In genomic region chr16:34984203-34985030, GRCm38 (mm10) we compare ENCODE assay signal across 18 mouse cellular contexts. TPM values are rescaled to one million over a fixed set of nuclear protein-coding genes. Genes with fewer than 3 reads are reported as not detected.
DNase-seq lines count a peak whose midpoint lies in the region; ATAC-seq and TF ChIP-seq lines count a peak whose summit lies in the region.
"Had no signal": no experiment of that assay in that cellular context is flagged by ENCODE, and none has a peak within 500 bp of the region (broad histone marks: within the 10 kb centered on the region; RNA-seq: fewer than 3 reads in every experiment).

No protein-coding gene starts in this region.

- no peaks in the 10 kb centered on the region for H3K36me3 ChIP-seq in heart, embryonic 13.5 days
- peaks cover 75% of the 10 kb centered on the region for H3K36me3 ChIP-seq in lung, embryonic 15.5 days
- peaks cover 9% of the 10 kb centered on the region for H3K36me3 ChIP-seq in stomach, postnatal 0 days (ENCODE audit: control insufficient read depth, insufficient read depth, low read length)
- H3K36me3 ChIP-seq in forebrain, postnatal 0 days (ENCODE audit: insufficient read depth), result no peaks in the 10 kb centered on the region
- H3K36me3 ChIP-seq: hindbrain, embryonic 15.5 days; midbrain, embryonic 12.5 days; neural tube, embryonic 12.5 days had no signal

- intact Hi-C loops in heart, postnatal 14 days (cut with DNase I), result no loop called here

- no peak for TF ChIP-seq CTCF in stomach, postnatal 0 days (IDR thresholded peaks at IDR 0.05; ENCODE audit: low read depth)
- TF ChIP-seq CTCF in forebrain, postnatal 0 days (IDR thresholded peaks at IDR 0.05; ENCODE audit: low read depth), result no peak

- H3K9me3 ChIP-seq in heart, embryonic 13.5 days, result no peaks in the 10 kb centered on the region
- H3K9me3 ChIP-seq in lung, embryonic 15.5 days, result no peaks in the 10 kb centered on the region
- H3K9me3 ChIP-seq in stomach, postnatal 0 days (ENCODE audit: control insufficient read depth, low read length), result no peaks in the 10 kb centered on the region
- H3K9me3 ChIP-seq in forebrain, postnatal 0 days (ENCODE audit: low read length), result no peaks in the 10 kb centered on the region
- H3K9me3 ChIP-seq: hindbrain, embryonic 15.5 days; midbrain, embryonic 12.5 days; neural tube, embryonic 12.5 days had no signal

- peaks cover 45% of the 10 kb centered on the region for H3K4me1 ChIP-seq in heart, embryonic 13.5 days
- H3K4me1 ChIP-seq in lung, embryonic 15.5 days, result peaks cover 7% of the 10 kb centered on the region
- no peaks in the 10 kb centered on the region for H3K4me1 ChIP-seq in stomach, postnatal 0 days (replicated peaks; ENCODE audit: control insufficient read depth, insufficient read depth)
- H3K4me1 ChIP-seq in forebrain, postnatal 0 days (ENCODE audit: insufficient read depth), result no peaks in the 10 kb centered on the region
- H3K4me1 ChIP-seq: hindbrain, embryonic 15.5 days; neural tube, embryonic 12.5 days had no signal

- WGBS in heart, embryonic 13.5 days, result 36% methylated on average over 11 of the region's 11 CpGs
- WGBS in lung, embryonic 15.5 days, result 36% methylated on average over 11 of the region's 11 CpGs
- WGBS in stomach, postnatal 0 days, result 25% methylated on average over 11 of the region's 11 CpGs
- 45% methylated on average over 11 of the region's 11 CpGs for WGBS in forebrain, postnatal 0 days

- H3K4me2 ChIP-seq in heart, embryonic 13.5 days, result peak overlapping the region; percentile 16
- no peak overlapping the region for H3K4me2 ChIP-seq in lung, embryonic 15.5 days
- H3K4me2 ChIP-seq in stomach, postnatal 0 days (replicated peaks; ENCODE audit: low read depth), result no peak overlapping the region
- H3K4me2 ChIP-seq in forebrain, postnatal 0 days (ENCODE audit: low read depth), result no peak overlapping the region
- H3K4me2 ChIP-seq: hindbrain, embryonic 15.5 days; midbrain, embryonic 12.5 days; neural tube, embryonic 12.5 days had no signal

- no peak overlapping the region for H3K4me3 ChIP-seq in heart, embryonic 13.5 days
- H3K4me3 ChIP-seq in lung, embryonic 15.5 days, result no peak overlapping the region
- H3K4me3 ChIP-seq in stomach, postnatal 0 days (ENCODE audit: low read depth, low read length), result no peak overlapping the region
- no peak overlapping the region for H3K4me3 ChIP-seq in forebrain, postnatal 0 days (ENCODE audit: low read depth, low read length)
- H3K4me3 ChIP-seq: gastrocnemius, adult 2 months; hindbrain, embryonic 15.5 days; midbrain, embryonic 12.5 days; neural tube, embryonic 12.5 days had no signal

- ATAC-seq in heart, embryonic 13.5 days (ENCODE audit: extremely low read depth, insufficient number of reproducible peaks, low FRiP score, low TSS enrichment), result no peak
- ATAC-seq in lung, embryonic 15.5 days (ENCODE audit: borderline replicate concordance, extremely low read depth, low FRiP score, low TSS enrichment), result no peak
- ATAC-seq in stomach, postnatal 0 days (ENCODE audit: low FRiP score, low TSS enrichment), result peak; percentile 63; the same call in 1 of the 2 replicates
- no peak for ATAC-seq in forebrain, postnatal 0 days
- ATAC-seq: CD4-positive, CD25-positive, alpha-beta regulatory T cell, adult 4 months; Patski had no signal

- no peak for DNase-seq in heart, postnatal 14 days
- DNase-seq in lung, postnatal 36 days, result no peak
- DNase-seq in gonadal fat pad, adult 2 months (ENCODE audit: low read depth), result peak; percentile 93
- no peak for DNase-seq in stomach, postnatal 0 days (ENCODE audit: low spot score)
- DNase-seq in thymus, postnatal 36 days, result no peak
- no peak for DNase-seq in forebrain, postnatal 0 days
- DNase-seq: cerebellum, adult 2 months; gastrocnemius, adult 2 months; kidney, postnatal 36 days; lung, adult 18-20 months; right cerebral cortex, postnatal 25 days had no signal

- TF ChIP-seq EP300 in stomach, postnatal 0 days (optimal IDR thresholded peaks at IDR 0.05), result peak; percentile 55

- H3K9ac ChIP-seq in heart, embryonic 13.5 days, result no peak overlapping the region
- no peak overlapping the region for H3K9ac ChIP-seq in lung, embryonic 15.5 days
- H3K9ac ChIP-seq in stomach, postnatal 0 days (ENCODE audit: low read length), result no peak overlapping the region
- no peak overlapping the region for H3K9ac ChIP-seq in forebrain, postnatal 0 days
- H3K9ac ChIP-seq: hindbrain, embryonic 15.5 days; midbrain, embryonic 12.5 days; neural tube, embryonic 12.5 days had no signal

- no peaks in the 10 kb centered on the region for H3K27me3 ChIP-seq in heart, embryonic 13.5 days (replicated peaks)
- H3K27me3 ChIP-seq in lung, embryonic 15.5 days, result no peaks in the 10 kb centered on the region
- no peaks in the 10 kb centered on the region for H3K27me3 ChIP-seq in stomach, postnatal 0 days (ENCODE audit: control insufficient read depth, insufficient read depth, low read length)
- H3K27me3 ChIP-seq in forebrain, postnatal 0 days (ENCODE audit: insufficient read depth, low read length), result no peaks in the 10 kb centered on the region
- H3K27me3 ChIP-seq: hindbrain, embryonic 15.5 days; midbrain, embryonic 12.5 days; neural tube, embryonic 12.5 days; Patski had no signal

- H3K27ac ChIP-seq in heart, embryonic 13.5 days (replicated peaks), result peak overlapping the region; percentile 68
- H3K27ac ChIP-seq in lung, embryonic 15.5 days, result 0 out of 2 replicates have a peak overlapping the region, but pooled peaks have one; percentile 1
- H3K27ac ChIP-seq in stomach, postnatal 0 days (replicated peaks), result peak overlapping the region; percentile 74
- no peak overlapping the region for H3K27ac ChIP-seq in forebrain, postnatal 0 days (ENCODE audit: low read depth, low read length)
- H3K27ac ChIP-seq: gastrocnemius, adult 2 months; hindbrain, embryonic 15.5 days; midbrain, embryonic 12.5 days; neural tube, embryonic 12.5 days had no signal

RNA-seq across cellular contexts. Expression of gene Hacd2, which starts 37.8 kb away (rescaled TPM):
- 58.1 and 71.5 TPM in 2 replicates for polyA plus RNA-seq in heart, embryonic 13.5 days (2015; fragmentation: Nextera tagmentation; extraction: Ambion mirVana)
- total RNA-seq in heart, postnatal 14 days (2021), result 1 to 10 TPM; 8.3 to 8.5 TPM
- 89.1 and 98.1 TPM in 2 replicates for polyA plus RNA-seq in lung, embryonic 15.5 days (2015; fragmentation: Nextera tagmentation; extraction: Ambion mirVana)
- 87.2 and 100 TPM in 2 replicates for polyA plus RNA-seq in gonadal fat pad, adult 2 months (2012; rRNA removed)
- polyA plus RNA-seq in stomach, postnatal 0 days (2015; fragmentation: Nextera tagmentation; extraction: Ambion mirVana), result 99.6 and 107 TPM in 2 replicates
- total RNA-seq in forebrain, postnatal 0 days (2014; rRNA removed), result 13.5 and 13.9 TPM in 2 replicates
- 46.3 and 50.4 TPM in 2 replicates for polyA plus RNA-seq in forebrain, postnatal 0 days (2015; fragmentation: Nextera tagmentation; extraction: Ambion mirVana)
